Mouse (Mus musculus): Measurements from ENCODE around the gene Naaladl1. TPM values are rescaled to one million over a fixed set of nuclear protein-coding genes. Genes with fewer than 3 reads are reported as not detected.
A peak's percentile ranks its signal among the peaks of the same experiment; 100 is the strongest.
"Not testable (repeated sequence)": the region's sequence is repeated elsewhere in the genome, so short reads cannot be mapped to it uniquely, and the experiment has no call there.

Naaladl1 gene
- polyA plus RNA-seq, 1 experiment from 2014 or later, result 0.54 TPM

DNA sequence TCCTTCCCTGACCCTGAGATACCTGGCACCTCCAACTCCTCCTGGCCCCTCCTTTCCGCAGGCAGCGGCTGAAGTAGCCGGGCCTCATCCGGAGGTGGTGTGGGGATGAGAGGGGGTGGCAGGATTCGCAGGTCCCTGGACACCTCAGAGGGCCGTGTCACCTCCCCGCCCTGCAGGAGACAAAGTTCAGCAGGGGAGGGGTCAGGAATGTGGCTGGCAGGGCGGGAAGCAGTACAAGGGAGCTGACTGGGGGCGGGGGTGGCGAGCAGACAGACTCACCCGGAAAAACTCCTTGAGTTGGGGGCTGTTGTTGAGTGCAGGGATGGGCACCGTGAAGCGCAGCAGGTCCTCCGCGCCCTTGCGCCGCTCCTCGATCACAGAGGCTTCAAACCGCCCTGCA, 16.2 kb downstream of the Naaladl1 start:
- no peak overlapping the region for H3K4me3 ChIP-seq
- H3K27me3 ChIP-seq, result no peaks in the 10 kb centered on the region
- H3K4me2 ChIP-seq (replicated peaks), result 0 out of 2 replicates have a peak overlapping the region, but pooled peaks have one; percentile 15
- no peak overlapping the region for H3K9ac ChIP-seq
- H3K36me3 ChIP-seq, result peaks cover 7% of the 10 kb centered on the region
- 27% methylated on average over 16 of the region's 19 CpGs for WGBS
- ATAC-seq (ENCODE audit: low FRiP score), result no peak
- no peaks in the 10 kb centered on the region for H3K9me3 ChIP-seq (replicated peaks)
- peaks cover 28% of the 10 kb centered on the region for H3K4me1 ChIP-seq
- no peak overlapping the region for H3K27ac ChIP-seq

DNA sequence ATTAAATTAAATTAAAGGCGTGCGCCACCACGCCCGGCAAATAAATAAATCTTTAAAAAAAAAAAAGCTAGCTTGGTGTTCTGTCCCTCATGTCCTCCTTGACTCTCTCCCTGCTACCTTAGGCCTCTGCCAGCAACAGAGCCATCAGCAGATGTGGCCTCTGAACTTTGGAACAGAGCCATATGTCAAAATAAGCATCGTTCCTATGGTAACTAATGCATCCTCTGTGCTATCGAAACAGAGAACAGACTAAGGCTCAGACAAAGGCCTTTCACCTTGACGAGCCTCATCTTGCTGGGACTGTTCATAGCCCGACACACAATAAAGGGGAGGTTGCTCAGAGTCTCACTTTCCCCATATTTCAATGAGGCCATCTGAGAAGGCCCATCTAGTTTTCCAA, 17.7 kb downstream of the Naaladl1 start:
- H3K4me3 ChIP-seq, result no peak overlapping the region
- peaks cover 18% of the 10 kb centered on the region for H3K4me1 ChIP-seq
- 64% methylated on average over 8 of the region's 8 CpGs for WGBS
- ATAC-seq (ENCODE audit: low FRiP score), result no peak
- peak overlapping the region; percentile 23; the same call in 1 of the 2 replicates for H3K27ac ChIP-seq
- no peaks in the 10 kb centered on the region for H3K27me3 ChIP-seq
- H3K36me3 ChIP-seq, result peaks cover 7% of the 10 kb centered on the region
- no peak overlapping the region for H3K9ac ChIP-seq
- no peaks in the 10 kb centered on the region for H3K9me3 ChIP-seq (replicated peaks)
- no peak overlapping the region for H3K4me2 ChIP-seq (replicated peaks)

DNA sequence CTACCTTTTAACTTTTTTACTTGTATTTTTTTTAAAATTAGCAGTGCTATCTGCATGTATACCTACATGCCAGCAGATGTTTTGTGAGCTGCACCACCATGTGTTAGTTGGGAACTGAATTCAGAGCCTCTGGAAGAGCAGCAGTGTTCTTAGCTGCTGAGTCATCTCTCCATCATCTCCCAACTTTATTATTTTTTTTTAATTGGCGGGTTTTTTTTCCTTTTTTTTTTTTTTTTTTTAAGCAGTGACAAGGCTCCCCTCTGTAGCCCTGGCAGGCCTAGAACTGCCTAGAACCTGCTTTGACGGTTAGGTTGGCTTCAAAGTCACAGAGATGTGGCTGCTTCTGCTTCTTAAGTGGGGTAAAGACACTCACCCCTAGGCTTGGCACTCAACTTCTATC, 19.3 kb downstream of the Naaladl1 start:
- Histone ChIP-seq H3K9me3 (replicated peaks) (no peaks in the 10 kb centered on the region), H3K9ac (no peak overlapping the region), H3K27ac (no peak overlapping the region), H3K27me3 (no peaks in the 10 kb centered on the region), H3K4me2 (replicated peaks) (no peak overlapping the region), H3K36me3 (peaks cover 7% of the 10 kb centered on the region), H3K4me1 (peaks cover 9% of the 10 kb centered on the region), H3K4me3 (no peak overlapping the region)
- ATAC-seq (ENCODE audit: low FRiP score), result no peak
- WGBS, result 85% methylated on average over 2 of the region's 2 CpGs

DNA sequence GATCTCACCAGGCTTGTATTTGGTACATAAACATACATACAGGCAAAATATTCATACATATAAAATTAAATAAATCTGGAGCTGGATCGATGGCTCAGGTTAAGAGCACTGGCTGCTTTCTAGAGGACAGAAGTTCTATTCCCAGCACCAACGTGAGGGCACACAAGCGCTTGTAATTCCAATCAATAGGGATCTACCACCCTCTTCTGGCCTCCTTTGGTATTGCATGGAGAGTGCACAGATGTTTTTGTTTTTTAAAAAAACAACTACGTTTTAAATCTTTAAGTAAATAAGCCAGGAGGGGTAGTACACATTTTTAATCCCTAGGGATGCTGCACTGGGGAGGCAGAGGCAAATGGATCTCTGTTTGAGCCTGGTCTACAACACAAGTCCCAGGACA, 20.7 kb downstream of the Naaladl1 start:
- no peak overlapping the region for H3K4me2 ChIP-seq (replicated peaks)
- H3K9ac ChIP-seq, result no peak overlapping the region
- H3K36me3 ChIP-seq, result peaks cover 4% of the 10 kb centered on the region
- H3K27me3 ChIP-seq, result no peaks in the 10 kb centered on the region
- ATAC-seq (ENCODE audit: low FRiP score), result no peak
- 18% methylated on average over 4 of the region's 4 CpGs for WGBS
- H3K4me3 ChIP-seq, result no peak overlapping the region
- peaks cover 9% of the 10 kb centered on the region for H3K4me1 ChIP-seq
- H3K27ac ChIP-seq, result no peak overlapping the region
- no peaks in the 10 kb centered on the region for H3K9me3 ChIP-seq (replicated peaks)

DNA sequence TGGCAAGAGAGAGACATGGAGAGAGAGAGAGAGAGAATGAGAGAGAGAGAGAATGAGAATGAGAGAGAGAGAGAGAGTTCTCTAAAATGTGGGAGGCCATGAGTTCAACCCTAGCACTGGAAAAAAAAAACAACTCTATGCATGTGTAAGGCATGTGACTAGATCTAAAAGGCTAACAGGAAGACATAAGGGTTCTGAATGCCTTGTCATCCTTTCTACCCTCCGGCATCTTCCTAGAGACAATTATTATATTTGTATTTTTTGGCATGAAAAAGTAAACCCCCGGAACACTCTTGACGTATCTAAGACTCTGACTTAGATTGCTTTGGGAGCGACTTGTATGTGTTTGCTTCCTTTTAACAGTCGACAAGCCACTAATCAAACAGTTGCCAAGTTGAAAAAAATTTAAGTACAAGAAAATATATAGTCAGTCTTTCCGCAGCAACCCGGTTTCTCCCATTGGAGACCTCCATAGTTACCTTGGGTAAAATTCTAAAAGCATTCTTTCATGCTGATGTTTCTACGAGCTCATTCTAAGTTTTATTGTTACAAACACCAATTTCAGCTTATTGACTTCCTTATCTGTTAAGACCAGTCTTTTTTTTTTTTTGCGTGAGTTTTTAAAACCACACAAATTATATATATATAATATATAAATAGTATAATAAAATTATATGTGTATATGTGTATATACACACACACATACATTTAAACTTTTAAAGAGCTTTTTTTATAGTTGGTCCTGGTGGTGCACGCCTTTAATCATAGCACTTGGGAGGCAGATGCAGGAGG, 21.4 kb downstream of the Naaladl1 start:
- peak overlapping the region; percentile 82; the same call in 1 of the 2 replicates for H3K27ac ChIP-seq
- H3K9ac ChIP-seq, result 0 out of 2 replicates have a peak overlapping the region, but pooled peaks have one; percentile 58
- 79% methylated on average over 10 of the region's 10 CpGs for WGBS
- no peaks in the 10 kb centered on the region; the same call in 1 of the 2 replicates for H3K36me3 ChIP-seq
- H3K9me3 ChIP-seq (replicated peaks), result no peaks in the 10 kb centered on the region
- H3K4me3 ChIP-seq, result peak overlapping the region; percentile 45
- H3K27me3 ChIP-seq, result no peaks in the 10 kb centered on the region
- H3K4me1 ChIP-seq, result peaks cover 5% of the 10 kb centered on the region
- peak overlapping the region; percentile 52 for H3K4me2 ChIP-seq (replicated peaks)
- no peak for ATAC-seq (ENCODE audit: low FRiP score)

DNA sequence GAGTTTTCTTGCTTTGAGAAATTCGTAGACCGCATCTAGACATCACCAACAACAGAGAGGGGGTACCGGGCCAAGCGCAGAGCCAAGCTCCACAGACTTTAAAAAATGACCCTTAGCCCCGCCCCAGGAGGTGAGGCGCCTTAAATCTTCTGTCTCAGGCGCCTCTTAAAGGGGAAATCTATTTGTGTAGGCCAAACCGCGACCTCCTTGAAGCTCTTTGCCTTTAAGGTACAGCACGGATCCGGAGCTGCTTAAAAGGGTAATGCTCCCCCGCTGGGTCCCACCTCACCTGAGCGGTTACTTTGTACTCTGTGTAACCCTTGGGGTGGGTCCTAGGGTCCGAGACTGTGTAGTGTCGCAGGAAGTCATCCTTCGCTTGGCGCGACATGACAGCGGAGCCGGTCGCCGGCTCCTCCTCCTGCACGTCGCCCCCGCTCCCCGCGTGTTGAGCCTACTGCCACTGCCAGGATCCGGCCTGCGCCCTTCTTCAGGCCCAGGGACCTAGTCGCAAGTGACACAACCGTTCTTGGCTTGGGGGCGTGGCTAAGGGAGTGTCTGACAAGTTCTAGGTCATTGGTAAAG, 22.3 kb downstream of the Naaladl1 start, which contains the start of gene Snx15:
Gene Snx15, minus strand, starts transcription at position 545 of the 582 bp plus-strand sequence.
- Histone ChIP-seq H3K9ac (peak within 1 kb of the TSS; percentile 58), H3K9me3 (replicated peaks) (no peaks in the 10 kb centered on the region), H3K4me3 (peak within 1 kb of the TSS; percentile 45), H3K27ac (peak within 1 kb of the TSS; percentile 82), H3K27me3 (no peaks in the 10 kb centered on the region), H3K4me1 (peaks cover 4% of the 10 kb centered on the region; the same call in 1 of the 2 replicates), H3K4me2 (replicated peaks) (peak within 1 kb of the TSS; percentile 52), H3K36me3 (no peaks in the 10 kb centered on the region)
- ATAC-seq (ENCODE audit: low FRiP score), result peak; percentile 93
- WGBS, result under 1% methylated on average over 32 of the region's 32 CpGs

DNA sequence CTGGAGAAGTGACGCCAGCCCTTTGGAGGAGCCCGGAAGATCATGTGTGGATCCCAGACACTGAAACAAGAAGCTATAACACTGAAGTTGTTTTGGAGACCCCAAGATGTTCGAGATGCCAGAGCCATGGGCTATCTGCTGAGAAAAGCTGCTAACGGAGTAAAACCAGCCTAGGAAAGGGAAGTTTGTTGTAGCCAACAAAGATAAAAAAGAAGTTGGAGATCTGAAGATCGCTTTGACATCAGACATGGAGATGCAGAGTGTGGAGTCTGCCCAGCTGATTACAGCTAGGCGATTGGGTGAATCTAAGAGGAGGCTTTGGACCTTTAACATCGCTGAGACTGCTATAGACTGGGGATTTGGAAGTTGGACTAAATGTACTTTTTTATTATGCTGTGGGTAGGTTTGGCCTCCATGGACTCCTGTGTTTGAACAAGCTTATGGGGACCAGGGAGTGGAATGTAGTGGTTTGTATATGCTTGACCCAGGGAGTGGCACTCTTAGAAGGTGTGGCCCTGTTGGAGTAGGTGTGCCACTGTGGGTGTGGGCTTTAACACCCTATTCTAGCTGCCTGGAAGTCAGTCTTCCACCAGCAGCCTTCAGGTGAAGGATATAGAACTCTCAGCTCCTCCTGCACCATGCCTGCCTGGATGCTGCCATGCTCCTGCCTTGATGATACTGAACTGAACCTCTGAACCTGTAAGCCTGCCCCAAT, 25.0 kb downstream of the Naaladl1 start:
- H3K27ac ChIP-seq; H3K27me3 ChIP-seq; H3K9ac ChIP-seq; H3K4me3 ChIP-seq; H3K4me2 ChIP-seq (replicated peaks); H3K9me3 ChIP-seq (replicated peaks); ATAC-seq (ENCODE audit: low FRiP score); H3K4me1 ChIP-seq: not testable (repeated sequence)
- H3K36me3 ChIP-seq, result peaks cover 15% of the 10 kb centered on the region
- 77% methylated on average over 7 of the region's 7 CpGs for whole genome bisulfite sequencing

DNA sequence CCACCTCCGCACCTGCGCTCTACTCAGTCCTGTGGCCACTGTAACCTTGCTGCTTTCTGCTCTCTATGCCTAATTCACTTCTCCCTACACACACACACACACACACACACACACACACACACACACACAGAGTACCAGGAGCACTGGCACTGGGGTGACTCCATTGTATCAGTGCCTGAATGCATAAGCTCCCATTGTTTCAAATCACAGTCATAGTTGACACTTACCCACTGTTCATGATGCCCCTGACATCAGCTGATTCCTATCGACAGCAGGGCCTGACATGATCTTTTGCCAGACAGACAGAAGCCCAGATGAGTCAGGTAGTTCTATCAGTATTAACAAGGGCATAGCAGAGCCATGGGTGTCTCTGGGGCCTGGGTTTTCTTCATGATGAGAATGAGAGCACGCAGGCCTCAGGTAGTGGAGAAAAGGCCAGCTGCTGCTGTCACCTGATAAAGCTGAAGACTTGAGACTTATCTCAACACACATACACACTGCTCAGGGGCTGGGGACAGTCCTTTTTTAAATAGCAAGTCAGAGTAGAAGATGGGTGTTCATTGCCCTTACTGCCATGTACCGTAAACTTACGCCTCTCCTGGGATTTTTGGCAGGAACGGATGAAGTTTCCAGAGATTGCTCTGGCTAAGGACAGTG, 26.7 kb downstream of the Naaladl1 start:
- Histone ChIP-seq H3K27ac (no peak overlapping the region), H3K9ac (0 out of 2 replicates have a peak overlapping the region, but pooled peaks have one; percentile 15), H3K4me2 (replicated peaks) (no peak overlapping the region), H3K4me1 (no peaks in the 10 kb centered on the region), H3K4me3 (no peak overlapping the region), H3K9me3 (replicated peaks) (no peaks in the 10 kb centered on the region), H3K36me3 (peaks cover 31% of the 10 kb centered on the region), H3K27me3 (no peaks in the 10 kb centered on the region)
- 81% methylated on average over 7 of the region's 7 CpGs for WGBS
- ATAC-seq (ENCODE audit: low FRiP score), result no peak

DNA sequence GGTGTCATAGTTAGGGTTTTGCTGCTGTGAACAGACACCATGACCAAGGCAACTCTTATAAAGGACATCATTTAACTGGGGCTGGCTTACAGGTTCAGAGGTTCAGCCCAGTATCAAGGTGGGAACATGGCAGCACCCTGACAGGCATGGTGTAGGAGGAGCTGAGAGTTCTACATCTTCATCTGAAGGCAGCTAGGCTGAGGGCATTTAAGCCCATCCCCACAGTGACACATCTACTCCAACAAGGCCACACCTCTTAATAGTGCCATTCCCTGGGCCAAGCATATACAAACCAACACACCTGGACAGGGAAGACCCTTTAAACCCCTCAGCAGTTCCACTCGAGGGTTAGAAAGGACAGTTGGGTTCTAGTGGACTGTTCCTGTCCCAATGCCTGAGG, 27.6 kb downstream of the Naaladl1 start:
- not testable (repeated sequence) for H3K4me3 ChIP-seq; ATAC-seq (ENCODE audit: low FRiP score); H3K4me2 ChIP-seq (replicated peaks); H3K27me3 ChIP-seq; H3K9ac ChIP-seq; H3K4me1 ChIP-seq; H3K9me3 ChIP-seq (replicated peaks); H3K27ac ChIP-seq
- H3K36me3 ChIP-seq, result peaks cover 38% of the 10 kb centered on the region
- WGBS, result 55% methylated on average over 1 of the region's 1 CpGs

DNA sequence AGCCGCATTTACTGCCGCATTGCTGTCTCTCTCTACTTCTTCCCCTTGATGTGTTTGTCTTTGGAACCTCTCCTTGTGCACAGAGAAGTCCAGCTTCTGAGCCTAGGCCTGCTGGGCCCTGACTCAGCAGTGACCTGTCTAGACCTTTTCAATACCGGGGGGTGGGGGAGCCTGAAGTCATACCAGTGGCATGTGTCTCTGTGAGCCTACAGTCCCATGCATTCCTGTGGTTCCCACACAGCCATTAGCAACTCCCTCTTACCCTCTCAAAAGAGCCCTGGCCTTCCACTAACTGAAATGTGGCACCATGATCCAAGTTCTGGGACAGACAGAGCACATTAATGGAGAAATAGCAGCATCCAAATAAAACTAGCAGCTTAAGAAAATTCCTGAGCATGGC, 30.8 kb downstream of the Naaladl1 start:
- H3K27ac ChIP-seq, result no peak overlapping the region
- no peak overlapping the region for H3K9ac ChIP-seq
- H3K27me3 ChIP-seq, result no peaks in the 10 kb centered on the region
- ATAC-seq (ENCODE audit: low FRiP score), result no peak
- peaks cover 10% of the 10 kb centered on the region for H3K4me1 ChIP-seq
- no peak overlapping the region for H3K4me2 ChIP-seq (replicated peaks)
- 81% methylated on average over 3 of the region's 3 CpGs for WGBS
- peaks cover 38% of the 10 kb centered on the region for H3K36me3 ChIP-seq
- no peaks in the 10 kb centered on the region for H3K9me3 ChIP-seq (replicated peaks)
- H3K4me3 ChIP-seq, result no peak overlapping the region

DNA sequence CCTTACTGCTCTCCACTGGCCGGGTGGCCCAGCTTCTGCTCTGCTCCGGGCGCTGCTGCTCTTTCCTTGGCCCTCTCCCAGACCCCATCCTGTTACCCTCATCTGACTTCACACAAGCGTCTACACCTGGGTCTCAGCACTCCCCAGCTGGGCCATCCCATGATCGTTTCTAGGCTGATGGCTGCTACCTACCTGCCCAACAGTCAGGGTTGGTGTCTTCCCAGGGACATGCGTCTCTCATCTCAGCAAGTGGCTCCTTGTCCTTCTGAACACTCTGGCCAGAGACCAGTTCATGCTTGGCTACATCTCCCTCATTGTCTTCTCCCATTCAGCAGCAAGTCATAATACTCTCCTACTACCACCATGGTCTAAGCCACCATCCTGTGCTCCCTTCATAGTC, 34.1 kb downstream of the Naaladl1 start:
- H3K27ac ChIP-seq, result 0 out of 2 replicates have a peak overlapping the region, but pooled peaks have one; percentile 99
- ATAC-seq (ENCODE audit: low FRiP score), result no peak
- peaks cover 30% of the 10 kb centered on the region for H3K36me3 ChIP-seq
- peak overlapping the region; percentile 85 for H3K9ac ChIP-seq
- 93% methylated on average over 6 of the region's 6 CpGs for WGBS
- no peaks in the 10 kb centered on the region for H3K9me3 ChIP-seq (replicated peaks)
- peaks cover 10% of the 10 kb centered on the region for H3K4me1 ChIP-seq
- H3K4me2 ChIP-seq (replicated peaks), result peak overlapping the region; percentile 72
- no peaks in the 10 kb centered on the region for H3K27me3 ChIP-seq
- H3K4me3 ChIP-seq, result peak overlapping the region; percentile 68; the same call in 1 of the 2 replicates

DNA sequence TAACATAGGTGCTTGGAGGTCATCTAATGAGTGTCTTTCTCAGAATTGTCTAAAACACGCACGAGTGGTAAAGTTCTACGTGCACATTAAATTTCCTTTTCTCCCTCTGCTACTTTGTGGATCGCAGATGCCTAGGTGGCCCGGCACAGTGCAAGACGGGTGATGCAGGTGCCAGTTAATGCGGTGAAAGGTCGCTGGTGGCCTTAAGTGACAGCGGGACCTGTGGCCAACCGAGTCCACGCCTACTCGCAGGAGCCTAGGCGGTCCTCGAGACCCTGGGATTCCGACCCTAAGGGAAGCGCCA, 34.7 kb downstream of the Naaladl1 start:
- Histone ChIP-seq H3K9me3 (replicated peaks) (no peaks in the 10 kb centered on the region), H3K27me3 (no peaks in the 10 kb centered on the region), H3K36me3 (peaks cover 25% of the 10 kb centered on the region), H3K9ac (peak overlapping the region; percentile 85), H3K27ac (peak overlapping the region; percentile 99), H3K4me2 (replicated peaks) (peak overlapping the region; percentile 72), H3K4me3 (peak overlapping the region; percentile 68), H3K4me1 (peaks cover 10% of the 10 kb centered on the region)
- 9% methylated on average over 16 of the region's 16 CpGs for WGBS
- no peak for ATAC-seq (ENCODE audit: low FRiP score)
